Mouse (Mus musculus) forebrain, embryonic 14.5 days (tissue): ENCODE results near the gene Gm49711. TPM values are rescaled to one million over a fixed set of nuclear protein-coding genes. Genes with fewer than 3 reads are reported as not detected.
A peak's percentile ranks its signal among the peaks of the same experiment; 100 is the strongest.

Experiments
- ATAC-seq: fragments of 200-750 bp; cut with Nextera tagmentation; 2 replicates; pipeline ENCODE4 v1.8.0; 2017; ENCODE audit warnings: mild to moderate bottlenecking, moderate library complexity
- DNase-seq: peaks from one replicate; pipeline ENCODE4 v3.0.0-alpha.2; 2015; ENCODE audit warnings: low spot score
- H3K27ac ChIP-seq: fragments of 300-500 bp; sonication (generic); 2 replicates; pipeline ENCODE4 v1.5.1; 2014; ENCODE audit warnings: low read depth, mild to moderate bottlenecking, control low read depth, low read length, moderate library complexity
- H3K27me3 ChIP-seq: fragments of 300-500 bp; sonication (generic); replicated peaks from 2 replicates; pipeline ENCODE4 v1.6.1; 2014; ENCODE audit warnings: low read length, control low read depth, mixed read lengths; ENCODE audit not compliant: control insufficient read depth, insufficient read depth
- H3K36me3 ChIP-seq: fragments of 300-500 bp; sonication (generic); 2 replicates; pipeline ENCODE4 v1.6.1; 2014; ENCODE audit warnings: low read length, control low read depth; ENCODE audit not compliant: control insufficient read depth, insufficient read depth
- H3K4me1 ChIP-seq: fragments of 300-500 bp; sonication (generic); 2 replicates; pipeline ENCODE4 v1.6.1; 2014; ENCODE audit warnings: antibody characterized with exemption, low read length, control low read depth; ENCODE audit not compliant: control insufficient read depth, insufficient read depth
- H3K4me2 ChIP-seq: fragments of 300-500 bp; sonication (generic); 2 replicates; pipeline ENCODE4 v1.6.1; 2014; ENCODE audit warnings: mild to moderate bottlenecking, control low read depth, low read length
- H3K4me3 ChIP-seq: fragments of 300-500 bp; sonication (generic); 2 replicates; pipeline ENCODE4 v1.5.1; 2014; ENCODE audit warnings: low read depth, low read length, control low read depth
- H3K9ac ChIP-seq: fragments of 300-500 bp; sonication (generic); 2 replicates; pipeline ENCODE4 v1.6.1; 2014; ENCODE audit warnings: mild to moderate bottlenecking, low read length, control low read depth, moderate library complexity
- H3K9me3 ChIP-seq: fragments of 300-500 bp; sonication (generic); replicated peaks from 2 replicates; pipeline ENCODE4 v1.6.1; 2016; ENCODE audit warnings: low read length, control low read depth, mixed read lengths; ENCODE audit not compliant: control insufficient read depth
- WGBS: fragments of 180-500 bp; shearing (Covaris S2); extraction: QIAGEN DNeasy Blood & Tissue Kit; methylation state at CpG from one replicate; pipeline ENCODE4 v1.1.7; 2014; 5-methylcytosine and 5-hydroxymethylcytosine counted together
- polyA plus RNA-seq: library from polyadenylated mRNA; unstranded; fragments of >200 nt; fragmentation: Nextera tagmentation; extraction: Ambion mirVana; gene quantifications from 2 replicates; pipeline ENCODE4 v1.2.1, GENCODE M21; 2014

Gm49711 gene
- polyA plus RNA-seq, 1 experiment from 2014 or later, result 0.63 TPM

DNA sequence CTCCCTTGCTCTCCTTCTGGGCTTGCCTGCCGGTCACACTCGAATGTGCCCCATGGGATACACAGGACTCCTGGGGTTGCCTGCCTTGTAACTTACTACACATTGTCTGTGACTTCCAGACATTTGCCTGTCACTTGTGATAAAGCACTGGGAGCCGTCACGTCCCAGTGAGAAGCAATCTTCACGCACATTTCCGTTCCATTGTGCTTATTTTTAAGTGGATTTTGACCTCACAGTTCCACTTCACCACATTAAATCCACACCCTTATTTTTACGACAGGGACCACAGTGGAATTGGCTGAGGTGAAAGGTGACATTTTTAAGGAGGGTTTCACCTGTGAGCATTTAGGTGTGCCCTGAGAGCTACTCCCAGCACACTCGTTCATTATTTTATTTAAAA, 21.4 kb upstream of the Gm49711 start:
- WGBS, result 78% methylated on average over 8 of the region's 8 CpGs
- H3K4me2 ChIP-seq, result no peak overlapping the region
- no peak overlapping the region for H3K4me3 ChIP-seq
- ATAC-seq (no peak), DNase-seq (no peak)
- H3K27me3 ChIP-seq, result no peaks in the 10 kb centered on the region
- H3K9me3 ChIP-seq, result 0 out of 2 replicates have a peak, but pooled peaks cover 4% of the 10 kb centered on the region
- H3K9ac ChIP-seq, result no peak overlapping the region
- no peaks in the 10 kb centered on the region for H3K4me1 ChIP-seq
- no peak overlapping the region for H3K27ac ChIP-seq
- no peaks in the 10 kb centered on the region for H3K36me3 ChIP-seq

DNA sequence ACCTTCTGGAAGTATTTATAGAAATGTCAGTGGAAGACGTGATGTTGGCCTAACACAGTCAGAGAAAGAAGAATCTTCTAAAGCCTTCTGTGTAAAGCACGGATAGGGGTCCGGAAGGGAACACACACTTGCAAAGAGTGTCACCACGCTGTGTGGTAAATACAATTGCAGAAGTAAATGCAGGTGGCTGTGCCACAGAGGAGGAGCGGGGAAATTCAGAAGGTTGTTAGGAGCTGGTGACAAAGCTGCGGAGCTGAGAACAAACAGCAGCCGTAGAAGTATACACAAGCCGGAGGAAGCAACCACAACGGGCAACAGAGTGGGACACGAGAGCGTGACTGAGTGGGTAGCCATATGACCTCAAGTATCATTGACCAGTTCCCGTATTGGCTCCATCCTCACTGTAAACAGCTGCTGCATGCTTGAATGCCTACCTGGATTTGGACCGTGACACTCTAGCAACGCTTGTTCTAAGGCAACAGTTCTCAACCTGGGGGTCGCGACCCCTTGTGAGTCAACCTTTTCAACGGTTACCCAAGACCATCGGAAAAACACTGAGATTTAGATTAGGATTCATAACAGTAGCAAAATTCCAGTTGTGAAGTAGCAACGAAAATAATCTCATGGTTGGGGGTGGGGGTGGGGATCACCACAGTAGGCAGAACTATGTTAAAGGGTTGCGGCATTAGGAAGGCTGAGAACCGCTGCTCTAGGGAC, 20.1 kb upstream of the Gm49711 start:
- WGBS, result 91% methylated on average over 21 of the region's 21 CpGs
- no peak for DNase-seq

DNA sequence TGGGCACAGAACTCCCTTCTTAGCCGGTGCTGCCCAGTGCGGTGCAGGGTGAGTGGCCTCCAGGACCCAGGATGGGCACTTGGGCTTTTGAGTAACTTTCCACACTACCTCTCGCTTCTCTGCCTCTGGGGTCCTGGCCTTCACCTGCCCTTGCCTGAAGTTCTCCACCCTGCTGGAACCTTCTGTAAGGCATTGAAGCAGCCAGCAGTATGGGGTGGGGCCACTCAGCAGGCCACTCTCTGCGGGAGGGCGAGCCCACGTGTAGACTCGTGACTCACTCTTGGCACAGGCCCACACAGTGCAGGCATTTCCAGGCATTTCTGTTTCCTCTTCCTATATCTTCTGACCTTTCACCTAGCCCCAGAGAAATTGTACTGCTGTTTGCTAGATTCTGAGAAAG, 18.7 kb upstream of the Gm49711 start:
- 93% methylated on average over 7 of the region's 7 CpGs for WGBS
- 0 out of 2 replicates have a peak, but pooled peaks cover 4% of the 10 kb centered on the region for H3K9me3 ChIP-seq
- H3K27me3 ChIP-seq, result no peaks in the 10 kb centered on the region
- no peak for DNase-seq
- H3K4me2 ChIP-seq, result no peak overlapping the region
- H3K4me1 ChIP-seq, result no peaks in the 10 kb centered on the region
- H3K4me3 ChIP-seq, result no peak overlapping the region
- no peaks in the 10 kb centered on the region for H3K36me3 ChIP-seq
- ATAC-seq, result no peak
- H3K9ac ChIP-seq, result no peak overlapping the region
- H3K27ac ChIP-seq, result no peak overlapping the region

More for the DNA sequence above, 20.1 kb upstream of the Gm49711 start:
- H3K9me3 ChIP-seq, result 0 out of 2 replicates have a peak, but pooled peaks cover 4% of the 10 kb centered on the region
- no peaks in the 10 kb centered on the region for H3K4me1 ChIP-seq
- no peak overlapping the region for H3K27ac ChIP-seq
- H3K4me3 ChIP-seq, result no peak overlapping the region
- H3K4me2 ChIP-seq, result no peak overlapping the region
- H3K27me3 ChIP-seq, result no peaks in the 10 kb centered on the region
- no peaks in the 10 kb centered on the region for H3K36me3 ChIP-seq
- no peak overlapping the region for H3K9ac ChIP-seq
- no peak for ATAC-seq

DNA sequence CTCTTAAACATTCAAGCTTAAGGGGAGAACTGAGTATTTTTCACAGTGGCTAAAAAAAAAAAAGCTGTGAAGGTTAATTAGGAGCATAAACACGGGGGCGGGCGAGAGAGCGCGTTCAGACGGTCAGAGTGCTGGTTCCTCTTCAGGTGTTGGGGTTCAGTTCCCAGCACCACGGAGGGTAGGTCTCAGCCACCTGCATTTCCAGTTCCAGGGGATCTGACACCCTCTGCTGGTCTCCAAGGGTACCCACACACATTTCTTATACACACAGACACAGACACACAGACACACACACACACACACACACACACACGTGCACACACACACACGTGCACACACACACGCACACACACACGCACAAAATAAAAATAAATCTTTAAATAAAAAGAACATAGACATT, 18.1 kb upstream of the Gm49711 start:
- WGBS, result 95% methylated on average over 11 of the region's 11 CpGs
- no peak for DNase-seq
- H3K9ac ChIP-seq, result no peak overlapping the region
- no peak overlapping the region for H3K27ac ChIP-seq
- H3K36me3 ChIP-seq, result no peaks in the 10 kb centered on the region
- no peak overlapping the region for H3K4me3 ChIP-seq
- 0 out of 2 replicates have a peak, but pooled peaks cover 4% of the 10 kb centered on the region for H3K9me3 ChIP-seq
- H3K27me3 ChIP-seq, result no peaks in the 10 kb centered on the region
- ATAC-seq, result no peak
- no peak overlapping the region for H3K4me2 ChIP-seq
- no peaks in the 10 kb centered on the region for H3K4me1 ChIP-seq

DNA sequence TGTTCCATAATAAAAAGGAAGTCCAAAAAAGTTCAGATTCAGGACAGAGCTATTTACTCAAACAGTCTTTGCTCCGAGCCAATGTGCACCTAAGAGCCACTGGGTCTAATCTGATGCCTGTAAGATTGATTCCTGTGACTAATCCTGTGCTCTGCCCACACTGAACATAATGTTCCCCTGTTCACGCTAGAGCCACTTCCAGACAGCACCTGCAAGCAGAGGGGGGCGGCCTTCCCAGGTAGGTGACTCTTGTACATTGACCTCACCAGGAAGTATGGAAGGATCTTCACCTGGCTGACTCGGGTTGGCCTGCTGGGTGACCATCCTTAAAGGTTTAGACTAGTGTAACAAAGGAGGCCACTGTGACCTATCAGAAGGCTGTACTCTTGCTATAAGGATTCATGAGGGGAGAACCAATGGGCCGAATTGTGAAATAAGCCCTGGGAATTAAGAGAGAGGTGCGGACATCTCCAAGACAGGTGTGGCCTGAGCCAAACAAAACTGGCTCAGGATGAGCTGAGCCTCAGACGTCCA, 6.3 kb upstream of the Gm49711 start:
- WGBS, result 89% methylated on average over 7 of the region's 7 CpGs
- Histone ChIP-seq H3K27me3 (no peaks in the 10 kb centered on the region), H3K4me1 (0 out of 2 replicates have a peak, but pooled peaks cover 3% of the 10 kb centered on the region), H3K4me3 (no peak overlapping the region), H3K4me2 (no peak overlapping the region), H3K36me3 (no peaks in the 10 kb centered on the region), H3K9me3 (0 out of 2 replicates have a peak, but pooled peaks cover 4% of the 10 kb centered on the region), H3K9ac (no peak overlapping the region), H3K27ac (no peak overlapping the region)
- no peak for DNase-seq
- ATAC-seq, result no peak

- DNase-seq (no peak), ATAC-seq (no peak)
- Histone ChIP-seq H3K9ac (no peak overlapping the region), H3K9me3 (0 out of 2 replicates have a peak, but pooled peaks cover 4% of the 10 kb centered on the region), H3K27me3 (no peaks in the 10 kb centered on the region), H3K4me3 (no peak overlapping the region), H3K4me2 (no peak overlapping the region), H3K27ac (no peak overlapping the region), H3K36me3 (no peaks in the 10 kb centered on the region), H3K4me1 (0 out of 2 replicates have a peak, but pooled peaks cover 3% of the 10 kb centered on the region)
- WGBS, result 77% methylated on average over 10 of the region's 10 CpGs
Observed at GRCm38 (mm10) chr16:92052569-92052968, 5.5 kb upstream of the Gm49711 start.

DNA sequence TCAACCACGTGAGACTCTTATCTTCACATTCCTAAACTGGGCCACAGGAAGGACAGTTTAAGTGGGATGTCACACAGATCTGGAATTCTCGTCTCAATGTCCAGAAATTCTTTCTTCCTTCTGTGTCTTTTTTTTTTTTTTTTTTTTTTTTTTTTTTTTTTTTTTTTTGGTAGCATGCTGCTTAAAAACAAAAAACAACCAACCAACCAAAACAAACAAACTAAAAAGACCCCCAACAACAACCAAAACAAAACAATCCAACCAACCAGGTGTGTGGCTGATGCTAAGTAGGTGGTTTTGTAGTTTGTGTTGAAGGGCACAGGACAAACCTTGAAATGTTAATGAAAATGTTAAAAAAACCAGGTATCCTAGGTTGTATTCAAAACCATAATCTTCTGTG, 1.4 kb upstream of the Gm49711 start:
- peaks cover 9% of the 10 kb centered on the region for H3K36me3 ChIP-seq
- H3K9me3 ChIP-seq, result 0 out of 2 replicates have a peak, but pooled peaks cover 4% of the 10 kb centered on the region
- no peak overlapping the region for H3K9ac ChIP-seq
- no peak overlapping the region for H3K4me3 ChIP-seq
- ATAC-seq (no peak), DNase-seq (no peak)
- no peaks in the 10 kb centered on the region for H3K27me3 ChIP-seq
- H3K4me2 ChIP-seq, result no peak overlapping the region
- 81% methylated on average over 2 of the region's 2 CpGs for WGBS
- no peak overlapping the region for H3K27ac ChIP-seq
- H3K4me1 ChIP-seq, result peaks cover 14% of the 10 kb centered on the region; the same call in 1 of the 2 replicates

GRCm38 (mm10) chr16:92057456-92057851, 662 bp upstream of the Gm49711 start:
- Histone ChIP-seq H3K27ac (peak overlapping the region; percentile 80), H3K4me2 (peak overlapping the region; percentile 84), H3K4me1 (peaks cover 14% of the 10 kb centered on the region; the same call in 1 of the 2 replicates), H3K4me3 (peak overlapping the region; percentile 68), H3K27me3 (no peaks in the 10 kb centered on the region), H3K9ac (peak overlapping the region; percentile 84), H3K9me3 (0 out of 2 replicates have a peak, but pooled peaks cover 4% of the 10 kb centered on the region), H3K36me3 (peaks cover 17% of the 10 kb centered on the region)
- DNase-seq (no peak), ATAC-seq (peak; percentile 56)
- 2% methylated on average over 11 of the region's 11 CpGs for WGBS
